Mouse (Mus musculus) retina, embryonic 14.5 days (tissue): Measurements from ENCODE around the gene Dpy19l3.

ENCODE experiments used
- DNase-seq: peaks from one replicate; pipeline ENCODE4 v3.0.0-alpha.2; 2015; ENCODE audit warnings: low spot score

Gene Dpy19l3

GRCm38 (mm10) chr7:35688781-35689349 lies 65.4 kb downstream of the Dpy19l3 start:
- DNase-seq = no peak

- no peak for DNase-seq
These were observed 66.0 kb downstream of the Dpy19l3 start for GRCm38 (mm10) chr7:35688276-35688675.

GRCm38 (mm10) chr7:35687229-35687628 lies 67.0 kb downstream of the Dpy19l3 start:
- no peak for DNase-seq

- peak; percentile 74 for DNase-seq
These were observed 67.5 kb downstream of the Dpy19l3 start for GRCm38 (mm10) chr7:35686756-35687155.

GRCm38 (mm10) chr7:35686216-35686615 lies 68.0 kb downstream of the Dpy19l3 start:
- DNase-seq = no peak

- DNase-seq = no peak
These were observed 70.7 kb downstream of the Dpy19l3 start for GRCm38 (mm10) chr7:35683409-35684122.

GRCm38 (mm10) chr7:35681559-35681958 lies 72.7 kb downstream of the Dpy19l3 start:
- DNase-seq = no peak

GRCm38 (mm10) chr7:35678976-35679375 lies 75.3 kb downstream of the Dpy19l3 start:
- no peak for DNase-seq

GRCm38 (mm10) chr7:35668066-35669041 lies 85.9 kb downstream of the Dpy19l3 start:
- peak; percentile 69 for DNase-seq

GRCm38 (mm10) chr7:35663790-35664376 lies 90.4 kb downstream of the Dpy19l3 start:
- peak; percentile 40 for DNase-seq

GRCm38 (mm10) chr7:35659173-35659572 lies 95.1 kb downstream of the Dpy19l3 start:
- peak; percentile 39 for DNase-seq

GRCm38 (mm10) chr7:35657829-35658228 lies 96.4 kb downstream of the Dpy19l3 start:
- no peak for DNase-seq

GRCm38 (mm10) chr7:35651583-35652270 lies 102.5 kb downstream of the Dpy19l3 start:
- no peak for DNase-seq

GRCm38 (mm10) chr7:35650716-35651410 lies 103.4 kb downstream of the Dpy19l3 start:
- DNase-seq = no peak

- no peak for DNase-seq
These were observed 105.2 kb downstream of the Dpy19l3 start for GRCm38 (mm10) chr7:35649071-35649470.

- DNase-seq = no peak
These were observed 105.8 kb downstream of the Dpy19l3 start for GRCm38 (mm10) chr7:35648239-35649069.

- DNase-seq = peak; percentile 98
These were observed 107.1 kb downstream of the Dpy19l3 start, which contains the start of gene Pdcd5 for GRCm38 (mm10) chr7:35647101-35647698. Gene Pdcd5, minus strand, starts transcription at chr7:35647521.

- DNase-seq = peak; percentile 41
These were observed 107.8 kb downstream of the Dpy19l3 start for GRCm38 (mm10) chr7:35646317-35647081.

- DNase-seq = no peak
These were observed 114.2 kb downstream of the Dpy19l3 start for GRCm38 (mm10) chr7:35640072-35640471.
